Mouse (Mus musculus) 3T3-L1 (cell line): ENCODE results near the gene Atp6v0d1.
"Not testable (repeated sequence)": the region's sequence is repeated elsewhere in the genome, so short reads cannot be mapped to it uniquely, and the experiment has no call there.

Source experiments
- DNase-seq: peaks from one replicate; pipeline ENCODE4 v3.0.0-alpha.2; 2015; ENCODE audit warnings: low read depth, low spot score

The Atp6v0d1 gene

DNA sequence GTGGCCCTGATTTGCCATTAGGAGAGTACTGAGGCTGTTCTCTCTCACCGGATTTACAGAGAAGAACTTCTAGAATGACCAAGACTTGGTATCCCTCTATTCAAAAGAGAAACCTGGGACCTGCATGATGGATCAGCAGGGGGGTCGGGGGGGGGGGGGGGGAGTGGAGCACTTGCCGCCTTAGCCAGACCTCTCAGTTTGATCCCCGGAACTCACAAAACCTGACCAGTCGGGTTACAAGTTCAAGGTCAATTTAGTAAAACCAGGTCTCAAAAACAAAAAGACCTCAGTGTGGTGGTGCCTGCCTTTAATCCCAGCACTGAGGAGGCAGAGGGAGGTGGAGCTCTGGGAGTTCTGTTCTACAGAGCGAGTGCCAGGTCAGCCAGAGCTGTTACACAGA is 8.9 kb upstream of the Atp6v0d1 start:
- DNase-seq, result no peak

DNA sequence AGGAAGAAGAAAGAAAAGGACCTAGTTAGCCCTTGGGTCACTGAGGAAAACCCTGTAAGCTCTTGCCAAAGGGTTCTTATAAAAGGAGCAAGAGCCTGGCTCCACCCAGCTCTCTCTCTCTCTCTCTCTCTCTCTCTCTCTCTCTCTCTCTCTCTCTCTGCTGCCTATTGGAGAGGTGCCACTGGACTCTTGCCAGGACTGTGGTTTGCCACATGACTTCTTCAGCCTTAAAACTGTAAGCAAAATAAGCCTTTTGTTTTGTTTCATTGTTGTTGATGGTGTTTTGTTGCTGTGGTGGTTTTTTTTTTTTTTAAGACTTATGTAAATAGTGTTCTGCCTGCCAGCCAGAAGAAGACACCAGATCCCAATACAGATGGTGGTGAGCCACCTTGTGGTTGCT is 7.6 kb upstream of the Atp6v0d1 start:
- DNase-seq, result peak; percentile 88

DNA sequence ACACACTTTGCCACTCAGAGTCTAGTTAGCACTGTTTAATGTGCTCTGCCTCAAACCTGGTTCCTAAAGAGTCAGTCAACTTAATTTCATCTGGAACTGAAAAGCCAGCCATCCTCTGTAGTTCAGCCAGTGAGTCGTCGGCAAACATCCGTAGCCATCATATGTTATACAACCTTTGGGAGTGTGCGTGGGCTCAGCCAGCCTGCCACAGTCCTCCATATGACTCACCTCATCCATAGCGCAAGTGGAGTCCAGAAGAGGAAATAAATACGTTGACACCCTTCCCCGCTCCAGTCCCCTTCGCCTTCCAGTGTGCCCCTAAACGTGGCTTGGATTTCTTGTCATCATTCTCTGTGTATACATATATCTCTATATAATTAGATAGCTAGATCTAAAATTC is 6.0 kb upstream of the Atp6v0d1 start:
- DNase-seq, result peak; percentile 77

- DNase-seq, result no peak
These were observed 1.1 kb upstream of the Atp6v0d1 start for GRCm38 (mm10) chr8:105566703-105567595.

DNA sequence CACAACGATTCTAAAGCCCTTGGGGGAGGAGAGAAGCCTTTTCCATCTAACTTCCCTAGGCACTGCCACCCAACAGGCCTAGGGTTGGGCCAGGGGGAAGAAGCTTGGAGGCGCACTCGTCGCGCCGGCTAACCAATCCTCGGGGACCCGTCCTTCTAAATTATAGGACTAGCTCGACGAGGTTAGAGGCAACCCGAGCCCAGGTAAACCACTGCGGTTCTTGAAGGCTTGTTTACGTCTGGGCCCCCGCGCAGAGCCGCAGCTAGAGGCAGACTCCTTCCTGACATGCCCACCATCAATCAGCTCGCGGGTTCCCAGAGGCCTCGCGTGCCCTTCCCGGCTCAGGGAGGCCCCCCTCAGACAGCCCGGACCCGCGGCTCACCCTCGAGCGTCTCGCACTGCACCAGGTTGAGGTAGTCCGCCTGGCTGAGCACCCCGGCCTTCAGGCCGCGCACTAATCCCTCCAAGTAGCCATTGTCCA is 406 bp downstream of the Atp6v0d1 start:
- DNase-seq, result peak; percentile 47

DNA sequence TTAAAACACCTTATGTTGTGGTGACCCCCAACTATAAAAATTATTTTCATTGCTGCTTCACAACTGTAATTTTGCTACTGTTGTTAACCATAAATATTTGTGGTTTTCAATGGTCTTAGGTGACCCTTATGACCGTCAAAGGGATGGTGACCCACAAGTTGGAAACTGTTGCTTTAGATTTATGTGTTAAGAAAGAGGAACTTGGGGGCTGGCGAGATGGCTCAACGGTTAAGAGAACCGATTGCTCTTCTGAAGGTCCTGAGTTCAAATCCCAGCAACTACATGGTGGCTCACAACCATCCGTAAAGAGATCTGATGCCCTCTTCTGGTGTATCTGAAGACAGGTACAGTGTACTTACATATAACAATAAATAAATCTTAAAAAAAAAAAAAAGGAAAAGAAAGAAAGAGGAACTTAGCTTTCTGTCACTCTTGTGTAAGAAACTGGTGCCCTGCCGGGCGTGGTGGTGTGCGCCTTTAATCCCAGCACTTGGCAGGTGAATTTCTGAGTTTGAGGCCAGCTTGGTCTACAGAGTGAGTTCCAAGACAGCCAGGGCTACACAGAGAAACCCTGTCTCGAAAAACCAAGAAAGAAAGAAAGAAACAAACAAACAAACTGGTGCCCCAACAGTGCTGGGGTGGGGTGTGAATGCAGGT is 1.1 kb downstream of the Atp6v0d1 start:
- not testable (repeated sequence) for DNase-seq

- no peak for DNase-seq
These were observed 2.0 kb downstream of the Atp6v0d1 start for GRCm38 (mm10) chr8:105563871-105564270.

DNA sequence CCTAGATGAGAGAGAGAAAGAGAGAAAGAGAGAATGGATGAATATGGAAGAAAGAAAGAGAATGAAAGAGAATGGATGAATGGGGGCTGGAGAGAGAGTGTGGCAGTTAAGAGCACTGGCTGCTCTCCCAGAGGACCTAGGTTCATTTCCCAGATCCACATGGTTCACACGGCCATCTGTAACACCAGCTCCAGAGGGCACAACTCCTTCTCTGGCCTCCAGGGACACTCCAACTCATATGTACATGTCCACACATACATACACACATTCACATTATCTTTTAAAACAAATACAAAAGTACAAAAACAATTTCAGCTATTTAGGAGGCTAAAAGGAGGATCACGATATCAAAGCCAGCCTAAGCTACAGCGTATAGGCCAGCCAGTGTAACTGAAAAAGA is 3.0 kb downstream of the Atp6v0d1 start:
- no peak for DNase-seq

DNA sequence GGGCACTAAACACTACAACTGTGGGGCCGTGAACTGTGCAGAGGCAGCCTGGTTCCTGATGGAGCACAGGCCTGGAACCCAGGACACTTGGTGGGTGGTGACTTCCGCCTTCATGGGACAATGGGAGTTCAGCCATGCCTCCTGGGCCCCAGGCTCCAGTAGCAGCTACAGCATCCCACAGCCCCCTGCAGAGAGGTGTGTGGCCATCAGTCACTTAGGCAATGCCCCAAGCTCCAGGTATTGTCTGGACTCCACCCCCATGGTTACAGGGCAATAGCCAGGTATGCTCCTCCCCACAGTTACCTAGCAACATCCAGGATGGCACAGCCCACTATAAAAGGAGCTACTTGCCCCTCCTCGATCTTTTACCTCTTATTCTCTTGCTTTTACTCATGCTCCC is 10.6 kb downstream of the Atp6v0d1 start:
- DNase-seq, result no peak

GRCm38 (mm10) chr8:105554087-105554486 is 11.8 kb downstream of the Atp6v0d1 start:
- peak; percentile 89 for DNase-seq

- DNase-seq, result no peak
These were observed 13.0 kb downstream of the Atp6v0d1 start for GRCm38 (mm10) chr8:105552824-105553223.

DNA sequence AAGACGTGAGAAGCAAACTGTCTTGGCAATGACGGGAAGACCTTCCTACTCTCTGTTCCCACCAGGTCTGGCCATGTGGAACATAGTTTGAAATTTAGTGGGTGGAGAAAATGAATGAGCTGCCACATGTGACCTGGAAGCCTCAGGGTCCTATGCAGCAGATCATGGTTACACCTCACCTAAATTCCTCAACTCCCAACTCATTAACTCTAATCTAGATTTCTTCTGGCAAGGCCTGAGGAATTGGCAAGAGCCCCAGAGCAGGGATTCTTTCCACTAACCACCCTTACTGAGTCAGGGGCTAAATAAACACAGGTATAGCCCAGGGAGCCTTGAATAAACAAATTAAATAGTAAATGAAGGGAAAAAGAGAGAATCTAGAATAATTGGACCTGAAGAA is 13.8 kb downstream of the Atp6v0d1 start:
- no peak for DNase-seq

- no peak for DNase-seq
These were observed 15.8 kb downstream of the Atp6v0d1 start for GRCm38 (mm10) chr8:105550083-105550482.

GRCm38 (mm10) chr8:105549506-105549905 is 16.3 kb downstream of the Atp6v0d1 start:
- DNase-seq, result no peak

DNA sequence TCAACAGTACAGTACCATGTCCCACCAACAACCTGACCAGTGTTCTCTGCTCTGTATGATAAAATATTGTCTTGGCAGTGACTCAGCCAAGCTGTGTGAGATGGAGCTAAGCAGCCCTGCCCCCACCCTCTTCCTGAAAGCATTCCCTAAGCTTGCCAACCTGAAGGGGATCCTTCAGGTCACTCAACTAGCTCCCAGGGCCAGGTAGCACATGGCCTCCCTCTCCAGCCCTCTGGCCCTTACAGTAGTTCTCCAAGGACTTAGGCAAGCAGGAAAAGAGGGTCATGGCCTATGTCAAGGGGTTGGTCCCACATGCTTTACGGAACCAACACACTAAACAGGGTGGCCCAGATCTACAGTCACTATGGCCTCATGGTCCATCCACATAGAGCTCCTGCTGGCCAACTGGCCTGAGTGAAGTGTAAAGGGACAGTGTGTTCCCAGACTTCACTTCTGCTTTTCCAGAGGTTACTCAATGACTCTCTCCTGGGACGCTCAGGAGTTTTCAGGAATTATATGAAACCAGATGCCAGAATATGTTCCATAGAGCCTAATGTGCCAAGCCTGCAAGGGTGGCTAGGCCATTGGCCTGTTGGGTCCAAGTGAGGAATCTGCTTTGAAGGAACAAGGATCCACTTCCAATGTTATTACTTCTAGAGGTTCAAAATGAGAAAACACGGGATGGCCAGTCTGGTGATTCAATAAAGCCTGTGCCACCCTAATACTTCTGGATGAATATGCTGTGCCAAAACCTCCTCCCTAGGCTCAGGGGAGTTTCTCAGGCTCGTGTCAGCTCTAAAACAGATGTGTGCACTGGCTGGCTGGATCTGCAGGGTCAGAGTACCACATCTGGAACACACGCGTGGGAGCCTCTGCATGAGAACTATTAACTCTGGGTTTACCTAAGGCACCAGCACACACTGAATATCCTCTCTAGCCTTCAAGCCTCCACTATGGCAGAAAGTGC is 19.2 kb downstream of the Atp6v0d1 start:
- DNase-seq, result peak; percentile 55

- no peak for DNase-seq
These were observed 20.6 kb downstream of the Atp6v0d1 start for GRCm38 (mm10) chr8:105545249-105545648.

GRCm38 (mm10) chr8:105544544-105545205 is 21.2 kb downstream of the Atp6v0d1 start:
- peak; percentile 45 for DNase-seq

GRCm38 (mm10) chr8:105543703-105544102 is 22.1 kb downstream of the Atp6v0d1 start:
- DNase-seq, result no peak

- no peak for DNase-seq
These were observed 23.0 kb downstream of the Atp6v0d1 start for GRCm38 (mm10) chr8:105542808-105543207.

GRCm38 (mm10) chr8:105542032-105542656 is 23.7 kb downstream of the Atp6v0d1 start:
- no peak for DNase-seq

GRCm38 (mm10) chr8:105538940-105539339 is 26.9 kb downstream of the Atp6v0d1 start:
- no peak for DNase-seq
